Mouse (Mus musculus) kidney, adult 11 months (tissue): ENCODE data around the gene Scel.

Source experiments
- DNase-seq: peaks from one replicate; pipeline ENCODE4 v3.0.0; 2022

Scel gene

DNA sequence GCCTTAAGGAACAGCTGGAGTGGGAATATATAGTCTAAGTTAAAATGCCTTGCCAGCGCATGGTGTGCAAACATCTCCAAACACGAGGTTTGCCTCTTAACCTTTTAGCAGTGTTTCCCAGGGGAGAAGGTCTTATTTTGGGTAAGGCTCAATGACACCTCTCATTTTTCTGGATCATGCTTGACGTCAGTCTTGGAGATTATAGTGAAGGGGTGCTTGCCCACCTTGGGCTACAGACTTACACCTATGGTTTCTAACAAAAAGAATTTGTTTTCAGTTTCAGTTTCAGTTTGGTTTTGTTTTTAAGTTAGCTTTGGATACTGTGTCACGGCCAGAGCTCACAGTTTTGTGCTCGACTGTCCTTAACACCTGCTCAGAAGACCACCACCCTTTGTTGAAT, 140.7 kb downstream of the Scel start:
- no peak for DNase-seq

DNA sequence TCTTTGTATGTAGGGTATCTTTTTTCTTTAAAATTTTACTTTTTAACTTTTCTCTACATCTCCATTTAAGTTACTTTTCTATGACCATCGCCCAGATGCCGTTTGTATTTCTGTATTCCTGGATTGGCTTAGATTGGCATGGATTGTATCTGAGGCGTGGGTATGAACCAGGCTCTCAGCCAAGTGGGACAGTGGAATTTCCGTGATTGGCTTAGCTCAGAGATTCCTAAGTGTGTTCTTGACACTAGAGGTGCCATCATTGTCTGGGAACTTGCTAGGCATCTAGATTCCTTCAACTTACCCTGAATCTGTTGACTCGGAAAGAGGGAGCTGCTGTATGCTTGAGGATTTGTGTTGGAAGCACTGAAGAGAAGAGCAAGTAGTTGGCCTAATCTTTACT, 142.3 kb downstream of the Scel start:
- DNase-seq: no peak

DNA sequence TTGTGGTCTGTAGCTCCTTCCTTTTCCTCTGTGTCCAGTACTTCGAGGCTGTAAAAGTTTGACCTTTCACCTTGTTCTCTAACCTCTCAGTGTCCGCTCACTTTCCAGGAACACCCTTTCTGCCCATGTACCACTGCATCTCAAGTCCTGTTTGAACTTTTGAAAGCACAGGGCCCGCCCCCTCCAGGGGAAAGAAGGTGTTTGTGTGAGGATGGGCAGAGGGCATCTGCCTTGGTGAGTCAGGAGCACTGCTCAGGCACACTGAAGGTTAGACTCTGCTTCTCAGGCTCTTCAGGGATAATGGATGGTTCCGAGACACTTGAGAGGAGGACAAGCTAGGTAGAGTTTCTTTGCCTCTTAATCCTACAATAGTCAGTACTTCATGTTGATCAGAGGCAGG, 144.7 kb downstream of the Scel start:
- DNase-seq: no peak
